Mouse (Mus musculus) liver, postnatal 0 days (tissue): ENCODE results near the gene Saxo1.

Experiments used
- CTCF ChIP-seq: sonication (generic); IDR thresholded peaks from 2 replicates; pipeline ENCODE4 v1.5.1; 2016; ENCODE audit warnings: antibody characterized with exemption, low read depth
- EP300 ChIP-seq: IDR thresholded peaks from 2 replicates; pipeline ENCODE4 v1.6.1; 2016; ENCODE audit warnings: antibody characterized with exemption, low read depth, mild to moderate bottlenecking

- TF ChIP-seq CTCF (no peak), EP300 (no peak)
Observed at GRCm38 (mm10) chr4:86406501-86407199, 151.5 kb downstream of the Saxo1 start.
